Mouse (Mus musculus) ovary, postnatal 36 days (tissue): ENCODE results near the gene Zfp189.
"Not testable (repeated sequence)": the region's sequence is repeated elsewhere in the genome, so short reads cannot be mapped to it uniquely, and the experiment has no call there.

Experiments used
- DNase-seq: peaks from one replicate; pipeline ENCODE4 v3.0.0; 2022; ENCODE audit warnings: low spot score, mixed read lengths

The Zfp189 gene

GRCm38 (mm10) chr4:49520572-49521340, at the start of gene Zfp189, which contains the start of gene Mrpl50:
TSS of gene Zfp189 (plus strand) at chr4:49521176.
TSS of gene Mrpl50 (minus strand) at chr4:49521093.
- peak; percentile 87 for DNase-seq

GRCm38 (mm10) chr4:49473435-49474100, 47.4 kb upstream of the Zfp189 start, which contains the start of gene Acnat1:
TSS of gene Acnat1 (minus strand) at chr4:49473912.
- DNase-seq: no peak

DNA sequence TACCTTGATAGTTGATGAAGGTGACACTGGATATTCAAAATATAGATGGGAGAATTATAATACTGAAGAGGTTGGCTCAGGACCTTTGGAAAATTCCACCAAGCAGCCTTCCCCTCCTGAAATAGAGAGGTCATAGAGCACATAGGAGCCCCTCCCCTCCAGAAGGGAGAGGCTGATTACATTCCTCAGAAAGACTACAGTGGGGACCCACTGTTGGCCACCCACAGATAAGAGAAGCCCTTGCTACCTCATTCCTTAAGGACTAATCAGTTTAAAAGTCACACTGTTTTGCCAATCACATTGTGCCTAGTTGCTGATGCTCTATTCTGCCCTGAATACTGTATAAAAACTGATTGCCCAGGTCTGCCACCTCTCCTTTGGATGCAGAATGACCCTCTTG, 46.4 kb upstream of the Zfp189 start:
- DNase-seq: no peak

- DNase-seq: no peak
Observed at GRCm38 (mm10) chr4:49478118-49478877, 42.7 kb upstream of the Zfp189 start.

GRCm38 (mm10) chr4:49479035-49479434, 41.9 kb upstream of the Zfp189 start:
- not testable (repeated sequence) for DNase-seq

- no peak for DNase-seq
Observed at GRCm38 (mm10) chr4:49480104-49480760, 40.7 kb upstream of the Zfp189 start.

GRCm38 (mm10) chr4:49480896-49481295, 40.1 kb upstream of the Zfp189 start:
- DNase-seq: no peak

DNA sequence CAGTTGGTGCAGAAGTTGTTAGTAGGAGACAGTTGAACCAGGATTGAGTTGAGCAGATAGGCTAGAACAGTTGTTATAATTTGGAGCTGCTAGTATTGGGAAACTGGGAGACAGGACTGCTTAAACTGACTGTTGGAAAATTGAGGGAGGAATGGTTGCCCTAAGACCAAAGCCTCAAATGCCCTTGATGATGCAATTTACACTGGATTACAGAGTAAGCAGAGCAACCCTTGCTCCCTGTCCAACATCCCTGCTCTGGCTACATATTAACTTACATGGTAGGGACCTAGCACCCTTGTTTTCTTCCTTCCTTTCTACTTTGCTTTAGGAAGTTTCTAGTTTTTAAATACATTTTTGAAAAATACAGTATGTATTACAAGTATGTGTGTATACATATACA, 35.5 kb upstream of the Zfp189 start:
- DNase-seq: no peak

DNA sequence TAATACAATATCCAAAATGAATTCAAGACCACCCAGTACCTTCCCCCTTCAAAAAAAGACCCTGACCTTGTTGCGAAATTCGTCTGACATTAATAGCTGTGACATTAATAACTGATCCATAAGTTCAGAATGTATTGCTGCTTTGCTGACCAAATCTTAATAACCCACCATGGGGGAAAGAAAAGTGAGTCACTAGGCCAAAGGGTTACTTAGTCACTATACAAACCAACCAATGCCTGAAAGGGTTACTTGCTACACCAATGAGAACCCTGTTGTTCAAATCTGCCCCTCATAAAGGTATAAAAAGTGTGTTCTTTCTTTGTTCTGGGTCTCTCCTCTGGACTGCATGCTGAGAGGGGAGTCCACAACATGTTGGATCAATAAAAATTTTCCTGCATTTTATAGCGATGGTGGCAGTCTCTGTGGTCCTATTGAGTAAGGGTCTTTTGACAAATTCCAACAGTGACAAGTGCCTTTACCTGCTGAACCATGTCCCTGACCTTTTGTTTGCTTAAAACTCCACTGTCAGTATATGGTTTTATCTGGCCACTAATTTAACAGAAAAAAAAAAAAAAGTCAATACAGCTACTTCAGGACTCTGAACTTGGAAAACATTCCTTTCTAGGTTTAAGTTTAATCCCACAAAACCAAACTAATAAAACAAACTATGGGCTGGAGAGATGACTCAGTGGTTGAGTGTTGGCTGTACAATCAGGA, 34.9 kb upstream of the Zfp189 start:
- not testable (repeated sequence) for DNase-seq

- no peak for DNase-seq
Observed at GRCm38 (mm10) chr4:49503563-49503962, 17.4 kb upstream of the Zfp189 start.

GRCm38 (mm10) chr4:49506386-49506785, 14.6 kb upstream of the Zfp189 start, which contains the start of gene Baat:
TSS of gene Baat (minus strand) at chr4:49506557.
- DNase-seq: no peak

GRCm38 (mm10) chr4:49509183-49509582, 11.8 kb upstream of the Zfp189 start:
- DNase-seq: no peak

DNA sequence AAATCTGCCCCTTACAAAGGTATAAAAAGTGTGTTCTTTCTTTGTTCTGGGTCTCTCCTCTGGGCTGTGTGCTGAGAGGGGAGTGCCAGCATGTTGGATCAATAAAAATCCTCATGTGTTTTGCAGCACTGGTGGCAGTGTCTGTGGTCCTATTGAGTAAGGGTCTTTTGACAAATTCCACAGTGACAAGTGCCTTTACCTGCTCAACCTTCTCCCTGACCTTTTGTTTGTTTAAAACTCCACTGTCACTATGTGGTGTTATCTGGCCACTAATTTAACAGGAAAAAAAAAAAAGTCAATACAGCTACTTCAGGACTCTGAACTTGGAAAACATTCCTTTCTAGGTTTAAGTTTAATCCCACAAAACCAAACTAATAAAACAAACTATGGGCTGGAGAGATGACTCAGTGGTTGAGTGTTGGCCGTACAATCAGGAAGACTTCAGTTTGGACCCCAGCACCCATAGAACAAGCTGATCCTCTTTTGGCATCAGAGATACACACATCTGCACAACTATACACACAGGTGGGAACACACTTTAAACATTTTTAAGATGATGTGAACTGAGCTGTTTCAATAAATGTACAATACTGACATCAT, 10.6 kb upstream of the Zfp189 start:
- DNase-seq: not testable (repeated sequence)

GRCm38 (mm10) chr4:49512636-49513035, 8.3 kb upstream of the Zfp189 start:
- no peak for DNase-seq

DNA sequence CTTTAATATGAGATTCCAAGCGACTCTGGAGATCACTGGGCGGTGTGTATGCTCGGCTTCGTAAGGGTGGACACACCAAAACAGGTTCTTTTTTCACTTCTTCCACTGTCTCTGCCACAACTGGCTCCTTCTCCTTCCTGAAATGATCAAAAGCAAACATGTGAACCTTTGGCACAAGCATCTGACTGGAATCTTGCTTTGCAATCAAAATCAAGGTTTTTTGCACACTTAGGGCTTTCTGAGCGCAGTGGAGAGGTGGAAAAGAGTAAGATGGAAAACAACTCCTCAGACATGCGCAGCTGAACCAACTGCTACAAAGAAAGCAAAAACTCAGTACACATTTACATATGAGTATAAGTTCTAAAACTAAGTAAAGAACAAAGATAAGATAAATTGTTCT, 6.5 kb upstream of the Zfp189 start:
- no peak for DNase-seq

- no peak for DNase-seq
Observed at GRCm38 (mm10) chr4:49519476-49519875, 1.5 kb upstream of the Zfp189 start.

DNA sequence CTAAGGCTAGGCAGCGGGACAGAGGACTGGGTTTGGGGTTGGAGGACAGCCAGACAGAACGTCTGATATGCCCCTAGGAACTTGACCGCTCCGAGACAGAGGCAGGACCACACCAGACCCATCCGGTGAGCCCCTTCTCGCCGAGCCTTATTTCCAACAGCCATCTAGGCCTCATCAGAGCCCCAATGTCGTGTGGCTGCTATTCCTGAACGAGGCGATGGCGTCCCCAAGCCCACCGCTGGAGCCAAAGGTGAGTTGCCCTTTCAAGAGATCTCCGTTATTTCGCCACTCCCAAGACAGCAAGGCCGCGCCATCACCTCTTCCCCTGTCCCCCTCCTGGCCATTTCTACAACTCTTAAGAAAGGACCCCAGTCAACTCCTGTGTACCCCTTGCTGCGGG, 370 bp downstream of the Zfp189 start:
- DNase-seq: no peak

- DNase-seq: peak; percentile 8
Observed at GRCm38 (mm10) chr4:49522576-49522975, 1.6 kb downstream of the Zfp189 start.

GRCm38 (mm10) chr4:49535036-49535435, 14.1 kb downstream of the Zfp189 start:
- DNase-seq: no peak

- no peak for DNase-seq
Observed at GRCm38 (mm10) chr4:49535675-49536294, 14.8 kb downstream of the Zfp189 start.
